Comparison of ENCODE assay signal across 9 mouse cellular contexts in genomic region chr12:69556221-69556861, GRCm38 (mm10). TPM values are rescaled to one million over a fixed set of nuclear protein-coding genes. Genes with fewer than 3 reads are reported as not detected.
DNase-seq lines count a peak whose midpoint lies in the region; ATAC-seq lines count a peak whose summit lies in the region.
"Had no signal": no experiment of that assay in that cellular context is flagged by ENCODE, and none has a peak within 500 bp of the region (broad histone marks: within the 10 kb centered on the region; RNA-seq: fewer than 3 reads in every experiment).

No protein-coding gene starts in this region.

- H3K27ac ChIP-seq in intestine, embryonic 15.5 days = no peak overlapping the region
- peak overlapping the region; percentile 50 for H3K27ac ChIP-seq in lung, embryonic 15.5 days
- H3K27ac ChIP-seq: liver, embryonic 13.5 days had no signal

- no peak overlapping the region for H3K4me3 ChIP-seq in intestine, embryonic 15.5 days (replicated peaks)
- H3K4me3 ChIP-seq in lung, embryonic 15.5 days = no peak overlapping the region
- H3K4me3 ChIP-seq: liver, embryonic 13.5 days had no signal

- H3K27me3 ChIP-seq in intestine, embryonic 15.5 days (replicated peaks) = no peaks in the 10 kb centered on the region
- no peaks in the 10 kb centered on the region for H3K27me3 ChIP-seq in lung, embryonic 15.5 days
- H3K27me3 ChIP-seq: liver, embryonic 13.5 days had no signal

- 0 out of 2 replicates have a peak, but pooled peaks cover 4% of the 10 kb centered on the region for H3K4me1 ChIP-seq in intestine, embryonic 15.5 days (replicated peaks)
- H3K4me1 ChIP-seq in lung, embryonic 15.5 days = peaks cover 5% of the 10 kb centered on the region; the same call in 1 of the 2 replicates
- H3K4me1 ChIP-seq: liver, embryonic 13.5 days had no signal

- no peaks in the 10 kb centered on the region for H3K36me3 ChIP-seq in intestine, embryonic 15.5 days
- no peaks in the 10 kb centered on the region for H3K36me3 ChIP-seq in lung, embryonic 15.5 days
- H3K36me3 ChIP-seq: liver, embryonic 13.5 days had no signal

- DNase-seq in MN1 (ENCODE audit: low spot score) = peak; percentile 35
- DNase-seq in ZHBTc4 (ENCODE audit: low read depth, low spot score) = peak; percentile 32
- no peak for DNase-seq in layer of hippocampus, postnatal 14 days (ENCODE audit: low spot score in 2 of 2)
- DNase-seq in thymus, postnatal 10 days (ENCODE audit: low spot score in 2 of 2) = no peak
- DNase-seq in spleen, postnatal 10 days (ENCODE audit: low spot score in 2 of 2) = no peak
- no peak for DNase-seq in thymus, postnatal 4 days
- DNase-seq: liver, embryonic 13.5 days had no signal

- no peaks in the 10 kb centered on the region for H3K9me3 ChIP-seq in intestine, embryonic 15.5 days
- H3K9me3 ChIP-seq in lung, embryonic 15.5 days = no peaks in the 10 kb centered on the region
- H3K9me3 ChIP-seq: liver, embryonic 13.5 days had no signal

- H3K4me2 ChIP-seq in intestine, embryonic 15.5 days (replicated peaks) = no peak overlapping the region
- H3K4me2 ChIP-seq in lung, embryonic 15.5 days = no peak overlapping the region
- H3K4me2 ChIP-seq: liver, embryonic 13.5 days had no signal

- ATAC-seq in intestine, embryonic 15.5 days = peak; percentile 86
- 0 out of 2 replicates have a peak, but pooled peaks have one; percentile 42 for ATAC-seq in lung, embryonic 15.5 days (ENCODE audit: borderline replicate concordance, extremely low read depth, low FRiP score, low TSS enrichment)

- 54% methylated on average over 6 of the region's 6 CpGs for WGBS in intestine, embryonic 15.5 days
- 51% methylated on average over 6 of the region's 6 CpGs for WGBS in lung, embryonic 15.5 days

- H3K9ac ChIP-seq in intestine, embryonic 15.5 days = no peak overlapping the region
- H3K9ac ChIP-seq in lung, embryonic 15.5 days = no peak overlapping the region
- H3K9ac ChIP-seq: liver, embryonic 13.5 days had no signal

RNA-seq across cellular contexts. Expression of gene Vcpkmt, which starts 26.5 kb away (rescaled TPM):
- 25.6 and 26.7 TPM in 2 replicates for polyA plus RNA-seq in intestine, embryonic 15.5 days (2015; fragmentation: Nextera tagmentation; extraction: Ambion mirVana)
- 23.4 and 24.3 TPM in 2 replicates for polyA plus RNA-seq in lung, embryonic 15.5 days (2015; fragmentation: Nextera tagmentation; extraction: Ambion mirVana)
- total RNA-seq in layer of hippocampus, postnatal 14 days (2021) = 10 to 100 TPM; 17.7 to 18.0 TPM

Comparison
In these comparisons a context has a peak if more than half of its experiments do, and no peak if none do; other contexts are left out.
1. DNase-seq: peak in MN1 (single experiment) and ZHBTc4 (single experiment); none in layer of hippocampus, postnatal 14 days (0 of 2), thymus, postnatal 10 days (0 of 2), spleen, postnatal 10 days (0 of 2) and thymus, postnatal 4 days (single experiment).